Mouse (Mus musculus) CD4-positive, CD25-positive, alpha-beta regulatory T cell, adult 2 months (primary cell): ENCODE results near the gene Hist1h1c.
"Not testable (repeated sequence)": the region's sequence is repeated elsewhere in the genome, so short reads cannot be mapped to it uniquely, and the experiment has no call there.

Experiments
- DNase-seq: peaks from one replicate; pipeline ENCODE4 v3.0.0-alpha.2; 2012; ENCODE audit warnings: low read depth, low spot score

Gene Hist1h1c

GRCm38 (mm10) chr13:23738677-23739068 is at the start of gene Hist1h1c:
Hist1h1c (plus strand) TSS chr13:23738808.
- DNase-seq: peak; percentile 93

GRCm38 (mm10) chr13:23688956-23689355 is 49.7 kb upstream of the Hist1h1c start:
- no peak for DNase-seq

- no peak for DNase-seq
These were observed 49.1 kb upstream of the Hist1h1c start for GRCm38 (mm10) chr13:23689459-23689858.

- DNase-seq: no peak
These were observed 44.7 kb upstream of the Hist1h1c start for GRCm38 (mm10) chr13:23693856-23694440.

- no peak for DNase-seq
These were observed 43.7 kb upstream of the Hist1h1c start for GRCm38 (mm10) chr13:23694956-23695355.

- no peak for DNase-seq
These were observed 43.1 kb upstream of the Hist1h1c start, which contains the start of gene Hist1h1t for GRCm38 (mm10) chr13:23695514-23695913. Hist1h1t (plus strand) TSS chr13:23695814.

GRCm38 (mm10) chr13:23696061-23696474 is 42.5 kb upstream of the Hist1h1c start:
- DNase-seq: no peak

GRCm38 (mm10) chr13:23697491-23698299 is 40.9 kb upstream of the Hist1h1c start:
- peak; percentile 86 for DNase-seq

- DNase-seq: peak; percentile 97
These were observed 40.3 kb upstream of the Hist1h1c start, which contains the start of gene Hist1h4c for GRCm38 (mm10) chr13:23698300-23698693. Hist1h4c (minus strand) TSS chr13:23698454.

- DNase-seq: no peak
These were observed 39.6 kb upstream of the Hist1h1c start for GRCm38 (mm10) chr13:23698996-23699395.

GRCm38 (mm10) chr13:23699767-23700166 is 38.8 kb upstream of the Hist1h1c start:
- DNase-seq: no peak

- DNase-seq: peak; percentile 89
These were observed 37.7 kb upstream of the Hist1h1c start for GRCm38 (mm10) chr13:23700786-23701520.

GRCm38 (mm10) chr13:23702220-23702619 is 36.4 kb upstream of the Hist1h1c start:
- no peak for DNase-seq

- DNase-seq: not testable (repeated sequence)
These were observed 35.8 kb upstream of the Hist1h1c start for GRCm38 (mm10) chr13:23702801-23703200.

- DNase-seq: no peak
These were observed 32.8 kb upstream of the Hist1h1c start for GRCm38 (mm10) chr13:23705751-23706356.

- no peak for DNase-seq
These were observed 31.8 kb upstream of the Hist1h1c start for GRCm38 (mm10) chr13:23706771-23707170.

GRCm38 (mm10) chr13:23708041-23708440 is 30.6 kb upstream of the Hist1h1c start:
- DNase-seq: no peak

- no peak for DNase-seq
These were observed 30.0 kb upstream of the Hist1h1c start for GRCm38 (mm10) chr13:23708654-23709053.

GRCm38 (mm10) chr13:23709714-23710373 is 28.8 kb upstream of the Hist1h1c start:
- no peak for DNase-seq

- DNase-seq: peak; percentile 82
These were observed 28.1 kb upstream of the Hist1h1c start, which contains the start of gene Hfe for GRCm38 (mm10) chr13:23710374-23711089. Hfe (minus strand) TSS chr13:23710854.
